Mouse (Mus musculus): ENCODE measurements around the gene Lmo7. TPM values are rescaled to one million over a fixed set of nuclear protein-coding genes. Genes with fewer than 3 reads are reported as not detected.

Lmo7 gene
- polyA plus RNA-seq, 1 experiment from 2014 or later, result 1.3 TPM

DNA sequence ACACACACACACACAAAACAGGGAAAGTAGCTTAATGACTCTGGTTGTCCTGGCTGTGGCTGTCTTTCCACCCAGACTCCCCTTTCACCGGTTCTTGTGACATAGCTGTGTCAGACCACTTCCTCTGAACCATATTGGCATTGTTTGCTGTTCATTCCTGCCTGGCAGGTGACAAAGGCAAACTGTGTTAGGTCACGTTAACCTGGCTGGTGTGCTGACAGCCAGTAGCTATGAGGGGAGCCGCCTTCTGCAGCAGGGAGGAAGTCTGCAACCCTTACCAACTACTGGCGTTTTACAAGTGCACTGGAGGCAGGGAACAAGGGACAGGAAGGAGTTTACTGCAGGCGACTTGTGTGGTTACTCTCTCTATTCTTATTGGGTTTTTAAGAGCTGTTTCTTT lies 153.2 kb downstream of the Lmo7 start:
- Histone ChIP-seq H3K4me3 (ENCODE audit: low read depth, low read length) (no peak overlapping the region), H3K27me3 (ENCODE audit: control insufficient read depth, insufficient read depth, low read length) (no peaks in the 10 kb centered on the region), H3K4me1 (replicated peaks; ENCODE audit: control insufficient read depth, insufficient read depth, low read length) (no peaks in the 10 kb centered on the region), H3K27ac (ENCODE audit: low read depth, low read length) (no peak overlapping the region), H3K36me3 (ENCODE audit: control insufficient read depth, insufficient read depth, low read length) (no peaks in the 10 kb centered on the region), H3K9me3 (ENCODE audit: control insufficient read depth, low read length) (no peaks in the 10 kb centered on the region), H3K4me2 (ENCODE audit: low read depth, low read length, severe bottlenecking) (no peak overlapping the region), H3K9ac (ENCODE audit: low read length) (no peak overlapping the region)
- WGBS, result 41% methylated on average over 5 of the region's 5 CpGs
- DNase-seq (ENCODE audit: low spot score), result no peak
- no peak for ATAC-seq (replicated peaks; ENCODE audit: low FRiP score)

DNA sequence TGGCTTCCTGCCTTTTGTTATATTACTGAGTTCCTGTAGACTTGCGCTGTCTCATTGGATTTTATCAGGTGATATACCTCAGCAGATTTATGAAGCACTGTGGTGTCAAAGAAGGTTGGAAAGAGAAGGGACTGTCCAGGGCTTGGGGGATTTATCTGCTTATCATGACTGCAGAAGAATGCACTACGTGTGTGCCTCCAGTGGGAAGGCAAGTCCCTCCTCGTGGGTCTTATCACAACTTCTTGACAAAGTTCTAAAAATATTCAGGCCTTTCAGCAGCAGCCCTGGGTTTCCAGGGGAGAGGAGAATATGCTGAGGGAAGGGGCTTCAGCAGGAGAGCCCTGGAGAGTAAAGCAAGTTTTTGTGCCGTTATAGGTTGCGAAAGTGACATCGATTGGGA lies 154.0 kb downstream of the Lmo7 start:
- H3K36me3 ChIP-seq (ENCODE audit: control insufficient read depth, insufficient read depth, low read length), result no peaks in the 10 kb centered on the region
- H3K27ac ChIP-seq (ENCODE audit: low read depth, low read length), result no peak overlapping the region
- WGBS, result 89% methylated on average over 6 of the region's 6 CpGs
- no peaks in the 10 kb centered on the region for H3K27me3 ChIP-seq (ENCODE audit: control insufficient read depth, insufficient read depth, low read length)
- no peaks in the 10 kb centered on the region for H3K4me1 ChIP-seq (replicated peaks; ENCODE audit: control insufficient read depth, insufficient read depth, low read length)
- no peaks in the 10 kb centered on the region for H3K9me3 ChIP-seq (ENCODE audit: control insufficient read depth, low read length)
- ATAC-seq (replicated peaks; ENCODE audit: low FRiP score), result no peak
- no peak overlapping the region for H3K4me2 ChIP-seq (ENCODE audit: low read depth, low read length, severe bottlenecking)
- DNase-seq (ENCODE audit: low spot score), result no peak
- H3K9ac ChIP-seq (ENCODE audit: low read length), result no peak overlapping the region
- H3K4me3 ChIP-seq (ENCODE audit: low read depth, low read length), result no peak overlapping the region

GRCm38 (mm10) chr14:101886320-101886719 lies 156.6 kb downstream of the Lmo7 start:
- Histone ChIP-seq H3K27ac (ENCODE audit: low read depth, low read length) (no peak overlapping the region), H3K4me2 (ENCODE audit: low read depth, low read length, severe bottlenecking) (no peak overlapping the region), H3K9ac (ENCODE audit: low read length) (no peak overlapping the region), H3K27me3 (ENCODE audit: control insufficient read depth, insufficient read depth, low read length) (no peaks in the 10 kb centered on the region), H3K36me3 (ENCODE audit: control insufficient read depth, insufficient read depth, low read length) (no peaks in the 10 kb centered on the region), H3K4me1 (replicated peaks; ENCODE audit: control insufficient read depth, insufficient read depth, low read length) (no peaks in the 10 kb centered on the region), H3K9me3 (ENCODE audit: control insufficient read depth, low read length) (no peaks in the 10 kb centered on the region), H3K4me3 (ENCODE audit: low read depth, low read length) (no peak overlapping the region)
- 0 out of 2 replicates have a peak, but pooled peaks have one; percentile 30 for ATAC-seq (replicated peaks; ENCODE audit: low FRiP score)
- WGBS, result 96% methylated on average over 10 of the region's 10 CpGs
- no peak for DNase-seq (ENCODE audit: low spot score)

- 84% methylated on average over 10 of the region's 10 CpGs for WGBS
- H3K9me3 ChIP-seq (ENCODE audit: control insufficient read depth, low read length), result no peaks in the 10 kb centered on the region
- H3K27me3 ChIP-seq (ENCODE audit: control insufficient read depth, insufficient read depth, low read length), result no peaks in the 10 kb centered on the region
- no peak overlapping the region for H3K9ac ChIP-seq (ENCODE audit: low read length)
- ATAC-seq (replicated peaks; ENCODE audit: low FRiP score), result no peak
- no peaks in the 10 kb centered on the region for H3K36me3 ChIP-seq (ENCODE audit: control insufficient read depth, insufficient read depth, low read length)
- DNase-seq (ENCODE audit: low spot score), result no peak
- no peak overlapping the region for H3K4me3 ChIP-seq (ENCODE audit: low read depth, low read length)
- H3K4me2 ChIP-seq (ENCODE audit: low read depth, low read length, severe bottlenecking), result no peak overlapping the region
- H3K4me1 ChIP-seq (replicated peaks; ENCODE audit: control insufficient read depth, insufficient read depth, low read length), result no peaks in the 10 kb centered on the region
- H3K27ac ChIP-seq (ENCODE audit: low read depth, low read length), result no peak overlapping the region
These were observed 162.2 kb downstream of the Lmo7 start for GRCm38 (mm10) chr14:101891903-101892448.

- Histone ChIP-seq H3K27me3 (ENCODE audit: control insufficient read depth, insufficient read depth, low read length) (no peaks in the 10 kb centered on the region), H3K4me3 (ENCODE audit: low read depth, low read length) (no peak overlapping the region)
- WGBS, result 90% methylated on average over 8 of the region's 8 CpGs
These were observed 162.7 kb downstream of the Lmo7 start for GRCm38 (mm10) chr14:101892496-101892895.

GRCm38 (mm10) chr14:101893215-101893614 lies 163.5 kb downstream of the Lmo7 start:
- Histone ChIP-seq H3K9ac (ENCODE audit: low read length) (no peak overlapping the region), H3K9me3 (ENCODE audit: control insufficient read depth, low read length) (no peaks in the 10 kb centered on the region), H3K27ac (ENCODE audit: low read depth, low read length) (no peak overlapping the region), H3K4me2 (ENCODE audit: low read depth, low read length, severe bottlenecking) (no peak overlapping the region), H3K4me1 (replicated peaks; ENCODE audit: control insufficient read depth, insufficient read depth, low read length) (no peaks in the 10 kb centered on the region), H3K27me3 (ENCODE audit: control insufficient read depth, insufficient read depth, low read length) (no peaks in the 10 kb centered on the region), H3K36me3 (ENCODE audit: control insufficient read depth, insufficient read depth, low read length) (no peaks in the 10 kb centered on the region), H3K4me3 (ENCODE audit: low read depth, low read length) (no peak overlapping the region)
- ATAC-seq (replicated peaks; ENCODE audit: low FRiP score) (no peak), DNase-seq (ENCODE audit: low spot score) (no peak)
- WGBS, result 88% methylated on average over 6 of the region's 6 CpGs

More at GRCm38 (mm10) chr14:101892496-101892895, 162.7 kb downstream of the Lmo7 start:
- no peak for DNase-seq (ENCODE audit: low spot score)
- H3K4me1 ChIP-seq (replicated peaks; ENCODE audit: control insufficient read depth, insufficient read depth, low read length), result no peaks in the 10 kb centered on the region
- H3K4me2 ChIP-seq (ENCODE audit: low read depth, low read length, severe bottlenecking), result no peak overlapping the region
- H3K9ac ChIP-seq (ENCODE audit: low read length), result no peak overlapping the region
- no peak overlapping the region for H3K27ac ChIP-seq (ENCODE audit: low read depth, low read length)
- no peak for ATAC-seq (replicated peaks; ENCODE audit: low FRiP score)
- H3K36me3 ChIP-seq (ENCODE audit: control insufficient read depth, insufficient read depth, low read length), result no peaks in the 10 kb centered on the region
- no peaks in the 10 kb centered on the region for H3K9me3 ChIP-seq (ENCODE audit: control insufficient read depth, low read length)

- no peaks in the 10 kb centered on the region for H3K27me3 ChIP-seq (ENCODE audit: control insufficient read depth, insufficient read depth, low read length)
- ATAC-seq (replicated peaks; ENCODE audit: low FRiP score) (no peak), DNase-seq (ENCODE audit: low spot score) (no peak)
- H3K4me3 ChIP-seq (ENCODE audit: low read depth, low read length), result no peak overlapping the region
- no peaks in the 10 kb centered on the region for H3K36me3 ChIP-seq (ENCODE audit: control insufficient read depth, insufficient read depth, low read length)
- 86% methylated on average over 6 of the region's 6 CpGs for WGBS
- H3K9ac ChIP-seq (ENCODE audit: low read length), result no peak overlapping the region
- H3K4me1 ChIP-seq (replicated peaks; ENCODE audit: control insufficient read depth, insufficient read depth, low read length), result no peaks in the 10 kb centered on the region
- no peak overlapping the region for H3K27ac ChIP-seq (ENCODE audit: low read depth, low read length)
- H3K9me3 ChIP-seq (ENCODE audit: control insufficient read depth, low read length), result no peaks in the 10 kb centered on the region
- H3K4me2 ChIP-seq (ENCODE audit: low read depth, low read length, severe bottlenecking), result no peak overlapping the region
These were observed 168.5 kb downstream of the Lmo7 start for GRCm38 (mm10) chr14:101898250-101898649.

GRCm38 (mm10) chr14:101901496-101901895 lies 171.7 kb downstream of the Lmo7 start:
- Histone ChIP-seq H3K9ac (ENCODE audit: low read length) (no peak overlapping the region), H3K27me3 (ENCODE audit: control insufficient read depth, insufficient read depth, low read length) (no peaks in the 10 kb centered on the region), H3K4me1 (replicated peaks; ENCODE audit: control insufficient read depth, insufficient read depth, low read length) (no peaks in the 10 kb centered on the region), H3K9me3 (ENCODE audit: control insufficient read depth, low read length) (no peaks in the 10 kb centered on the region), H3K4me2 (ENCODE audit: low read depth, low read length, severe bottlenecking) (no peak overlapping the region), H3K27ac (ENCODE audit: low read depth, low read length) (no peak overlapping the region), H3K36me3 (ENCODE audit: control insufficient read depth, insufficient read depth, low read length) (no peaks in the 10 kb centered on the region), H3K4me3 (ENCODE audit: low read depth, low read length) (no peak overlapping the region)
- no peak for DNase-seq (ENCODE audit: low spot score)
- ATAC-seq (replicated peaks; ENCODE audit: low FRiP score), result no peak
- WGBS, result 90% methylated on average over 7 of the region's 7 CpGs

DNA sequence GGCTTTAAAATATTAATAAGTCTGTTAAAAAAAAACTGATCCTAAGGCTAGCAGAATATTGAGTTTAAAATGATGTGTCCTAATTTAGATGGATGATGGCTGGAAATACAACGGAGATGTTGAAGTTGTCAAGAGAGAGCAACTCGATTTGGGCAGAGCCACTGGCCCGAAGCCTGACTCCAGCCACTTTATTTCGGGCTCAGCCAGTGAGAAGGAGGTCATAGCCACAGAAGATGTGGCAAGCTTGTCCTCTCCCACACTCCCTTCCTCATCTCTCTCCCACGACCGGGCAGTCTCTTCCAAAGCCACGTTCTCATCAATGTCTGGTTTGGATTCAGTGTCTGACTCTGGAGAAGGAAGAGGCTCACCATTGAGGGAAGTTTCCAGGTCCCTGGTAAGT lies 172.2 kb downstream of the Lmo7 start:
- Histone ChIP-seq H3K4me3 (ENCODE audit: low read depth, low read length) (no peak overlapping the region), H3K27me3 (ENCODE audit: control insufficient read depth, insufficient read depth, low read length) (no peaks in the 10 kb centered on the region), H3K4me1 (replicated peaks; ENCODE audit: control insufficient read depth, insufficient read depth, low read length) (no peaks in the 10 kb centered on the region), H3K4me2 (ENCODE audit: low read depth, low read length, severe bottlenecking) (no peak overlapping the region), H3K36me3 (ENCODE audit: control insufficient read depth, insufficient read depth, low read length) (no peaks in the 10 kb centered on the region), H3K27ac (ENCODE audit: low read depth, low read length) (no peak overlapping the region), H3K9me3 (ENCODE audit: control insufficient read depth, low read length) (no peaks in the 10 kb centered on the region), H3K9ac (ENCODE audit: low read length) (no peak overlapping the region)
- DNase-seq (ENCODE audit: low spot score) (no peak), ATAC-seq (replicated peaks; ENCODE audit: low FRiP score) (no peak)
- WGBS, result 92% methylated on average over 7 of the region's 7 CpGs
